Mouse (Mus musculus): ENCODE measurements around the gene Rab10.
"Not testable (repeated sequence)": the region's sequence is repeated elsewhere in the genome, so short reads cannot be mapped to it uniquely, and the experiment has no call there.

Gene Rab10

GRCm38 (mm10) chr12:3297622-3298021, 12.1 kb downstream of the Rab10 start:
- in situ Hi-C loops (cut with MboI, MseI), result not testable (repeated sequence)

- in situ Hi-C loops (cut with MboI, MseI), result no loop called here
These were observed 13.7 kb downstream of the Rab10 start for GRCm38 (mm10) chr12:3296056-3296455.

GRCm38 (mm10) chr12:3291849-3292248, 17.9 kb downstream of the Rab10 start:
- in situ Hi-C loops (cut with MboI, MseI), result no loop called here

GRCm38 (mm10) chr12:3291038-3291437, 18.7 kb downstream of the Rab10 start:
- in situ Hi-C loops (cut with MboI, MseI), result no loop called here

GRCm38 (mm10) chr12:3288440-3288839, 21.3 kb downstream of the Rab10 start:
- in situ Hi-C loops (cut with MboI, MseI), result no loop called here

GRCm38 (mm10) chr12:3285919-3286318, 23.9 kb downstream of the Rab10 start:
- in situ Hi-C loops (cut with MboI, MseI), result no loop called here

GRCm38 (mm10) chr12:3285377-3285776, 24.4 kb downstream of the Rab10 start:
- in situ Hi-C loops (cut with MboI, MseI), result no loop called here

GRCm38 (mm10) chr12:3284463-3284862, 25.3 kb downstream of the Rab10 start:
- in situ Hi-C loops (cut with MboI, MseI), result no loop called here

- in situ Hi-C loops (cut with MboI, MseI), result no loop called here
These were observed 25.8 kb downstream of the Rab10 start for GRCm38 (mm10) chr12:3283829-3284440.

- in situ Hi-C loops (cut with MboI, MseI), result no loop called here
These were observed 26.8 kb downstream of the Rab10 start for GRCm38 (mm10) chr12:3282954-3283353.

GRCm38 (mm10) chr12:3282520-3282919, 27.2 kb downstream of the Rab10 start:
- in situ Hi-C loops (cut with MboI, MseI), result no loop called here

GRCm38 (mm10) chr12:3278880-3279339, 30.9 kb downstream of the Rab10 start:
- in situ Hi-C loops (cut with MboI, MseI), result no loop called here

- in situ Hi-C loops (cut with MboI, MseI), result no loop called here
These were observed 39.0 kb downstream of the Rab10 start for GRCm38 (mm10) chr12:3270818-3271217.

- in situ Hi-C loops (cut with MboI, MseI), result no loop called here
These were observed 42.4 kb downstream of the Rab10 start for GRCm38 (mm10) chr12:3267397-3267796.

GRCm38 (mm10) chr12:3265188-3265587, 44.6 kb downstream of the Rab10 start:
- in situ Hi-C loops (cut with MboI, MseI), result no loop called here

- in situ Hi-C loops (cut with MboI, MseI), result no loop called here
These were observed 45.3 kb downstream of the Rab10 start for GRCm38 (mm10) chr12:3264449-3264848.

- in situ Hi-C loops (cut with MboI, MseI), result no loop called here
These were observed 48.2 kb downstream of the Rab10 start for GRCm38 (mm10) chr12:3261596-3261995.

- in situ Hi-C loops (cut with MboI, MseI), result loop anchor here (10.0 kb wide), 1 partner anchor 99 kb away; no protein-coding TSS in a partner anchor
These were observed 53.8 kb downstream of the Rab10 start for GRCm38 (mm10) chr12:3255966-3256365.

- in situ Hi-C loops (cut with MboI, MseI), result loop anchor here (10.0 kb wide), 1 partner anchor 99 kb away; no protein-coding TSS in a partner anchor
These were observed 54.3 kb downstream of the Rab10 start for GRCm38 (mm10) chr12:3255435-3255834.

- in situ Hi-C loops (cut with MboI, MseI), result loop anchor here (5.0 to 10.0 kb wide), 2 partner anchors 49 to 101 kb away; no protein-coding TSS in a partner anchor
These were observed 56.2 kb downstream of the Rab10 start for GRCm38 (mm10) chr12:3253591-3253990.

GRCm38 (mm10) chr12:3246091-3246490, 63.7 kb downstream of the Rab10 start:
- in situ Hi-C loops (cut with MboI, MseI), result no loop called here

GRCm38 (mm10) chr12:3239544-3239943, 70.2 kb downstream of the Rab10 start:
- in situ Hi-C loops (cut with MboI, MseI), result no loop called here

- in situ Hi-C loops (cut with MboI, MseI), result no loop called here
These were observed 71.3 kb downstream of the Rab10 start for GRCm38 (mm10) chr12:3238361-3239051.
